Mouse (Mus musculus): ENCODE results near the gene Mrpl39. TPM values are rescaled to one million over a fixed set of nuclear protein-coding genes. Genes with fewer than 3 reads are reported as not detected.
A peak's percentile ranks its signal among the peaks of the same experiment; 100 is the strongest.

Gene Mrpl39
- total RNA-seq (2017), result 54.5 and 56.5 TPM in 2 replicates

DNA sequence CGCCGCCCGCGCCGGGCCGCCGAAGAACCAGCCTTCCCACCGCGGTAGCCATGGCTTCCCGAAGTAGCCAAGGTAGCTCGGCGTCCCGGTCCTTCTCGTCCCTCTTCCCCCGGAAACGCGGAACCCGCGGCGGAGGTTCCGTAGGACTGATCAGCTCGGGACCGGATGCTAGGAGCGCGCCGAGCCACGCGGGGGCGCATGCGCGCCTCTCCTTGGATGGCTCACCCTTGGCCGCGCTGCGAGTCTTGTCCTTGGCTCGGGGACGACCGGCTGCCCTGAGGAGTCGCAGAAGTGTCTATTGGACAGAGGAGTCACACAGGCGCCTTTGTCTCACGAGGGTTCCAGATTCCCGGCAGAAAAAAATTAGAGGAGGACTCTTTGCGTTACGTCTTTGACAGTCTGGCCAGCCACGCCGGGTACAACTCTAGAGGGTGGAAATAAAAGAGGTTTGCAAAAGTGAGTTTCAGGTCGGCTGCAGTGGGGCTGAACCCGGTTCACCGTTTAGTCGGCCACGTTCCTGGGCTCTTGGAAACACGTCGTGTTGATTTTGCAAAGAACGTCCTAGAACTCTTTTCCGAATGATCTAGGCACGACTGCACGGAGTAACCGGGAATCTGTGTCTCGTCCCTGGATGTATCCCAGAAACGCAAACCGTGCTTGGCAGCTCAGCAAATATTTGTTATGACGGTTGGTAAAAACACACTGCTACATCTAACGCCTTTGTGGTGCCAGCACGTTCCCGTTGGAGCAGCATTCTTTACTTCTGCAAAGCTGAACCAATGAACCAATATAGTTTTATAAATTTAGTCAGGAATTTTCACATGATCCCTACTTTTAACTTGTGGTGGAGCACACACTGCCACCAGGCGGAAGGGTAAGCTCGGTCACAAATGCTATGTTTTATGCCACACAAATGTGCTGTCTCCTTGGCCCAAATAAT is at the start of gene Mrpl39:
Gene Mrpl39, minus strand, starts transcription at position 577 of the 940 bp plus-strand sequence.
- peak; percentile 96 for ATAC-seq (replicated peaks; ENCODE audit: low read depth, poor library complexity, severe bottlenecking)

DNA sequence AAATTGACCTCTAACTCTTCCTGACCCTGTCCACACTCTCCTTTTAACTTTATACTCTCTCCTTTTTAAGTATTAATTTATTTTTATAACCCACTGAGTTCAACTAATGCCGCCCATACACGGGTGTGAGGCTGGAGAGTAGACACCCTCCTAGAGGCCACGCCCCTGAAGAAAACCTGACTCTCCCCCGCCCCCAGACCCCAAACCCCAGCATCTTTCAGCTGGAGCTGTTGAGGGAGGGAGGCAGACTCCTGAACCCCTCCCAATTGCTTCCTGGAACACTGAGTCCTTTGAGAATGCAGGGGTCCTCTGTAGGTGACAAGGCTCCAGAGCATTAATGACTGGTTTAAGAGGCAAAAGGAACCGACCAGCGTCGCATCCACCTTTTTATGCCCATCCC is 49.4 kb upstream of the Mrpl39 start:
- ATAC-seq (replicated peaks; ENCODE audit: low read depth, poor library complexity, severe bottlenecking), result no peak

GRCm38 (mm10) chr16:84783279-84783678 is 47.7 kb upstream of the Mrpl39 start:
- ATAC-seq (replicated peaks; ENCODE audit: low read depth, poor library complexity, severe bottlenecking), result peak; percentile 73

DNA sequence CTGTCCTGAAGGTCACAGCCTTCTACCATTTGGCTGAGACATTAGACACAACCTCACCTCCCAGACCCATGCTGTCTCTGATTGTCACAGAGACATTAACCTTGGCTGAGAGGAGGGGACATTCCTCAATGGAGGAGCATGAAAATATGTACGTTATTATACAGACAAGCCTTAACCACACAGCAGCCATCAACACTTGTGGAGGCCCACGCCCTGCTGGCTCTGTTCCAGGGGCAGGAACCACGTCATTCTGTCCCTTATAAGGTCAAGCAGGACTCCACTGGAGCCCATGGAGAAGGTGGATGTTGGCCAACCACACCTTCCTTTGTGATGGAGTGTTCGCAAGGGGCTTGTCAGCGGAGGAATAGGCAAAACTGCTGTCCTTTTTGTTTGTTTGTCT is 44.2 kb upstream of the Mrpl39 start:
- no peak for ATAC-seq (replicated peaks; ENCODE audit: low read depth, poor library complexity, severe bottlenecking)

DNA sequence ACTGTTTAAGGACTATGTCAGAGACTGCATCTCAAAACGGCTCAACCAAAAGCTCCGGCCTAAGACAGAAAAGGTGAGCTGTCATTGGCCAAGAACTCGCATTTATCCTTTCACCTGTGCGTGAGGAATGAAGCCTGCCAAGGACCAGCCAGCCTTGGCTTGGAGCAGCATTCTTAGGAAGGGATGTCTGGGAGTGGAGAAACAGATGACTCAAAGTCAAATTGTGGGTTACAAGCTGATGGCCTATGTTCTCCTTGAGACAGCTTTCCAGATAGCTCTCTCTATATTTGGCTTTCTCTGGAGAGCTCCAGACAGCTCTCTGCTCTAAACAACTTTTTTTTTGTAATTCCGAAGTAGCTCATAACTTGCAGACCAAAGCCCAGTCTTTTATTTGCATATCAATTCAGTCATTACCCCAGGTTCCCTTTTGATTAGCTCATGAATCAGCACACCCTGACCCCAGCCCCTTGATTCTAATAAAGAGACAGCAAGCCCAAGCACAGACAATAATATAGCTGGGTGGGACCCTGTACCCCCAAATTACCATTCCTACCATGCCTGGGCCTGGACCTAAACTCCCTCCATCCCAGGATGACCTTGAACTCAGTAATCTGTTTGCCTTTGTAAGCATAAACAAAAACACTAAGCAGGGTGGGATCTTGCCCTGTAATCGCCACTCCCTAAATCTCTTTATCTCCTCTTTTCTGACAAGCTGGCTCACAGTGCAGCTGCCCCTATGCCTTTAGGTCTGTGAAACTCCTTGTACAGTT is 43.5 kb upstream of the Mrpl39 start:
- ATAC-seq (replicated peaks; ENCODE audit: low read depth, poor library complexity, severe bottlenecking), result no peak

DNA sequence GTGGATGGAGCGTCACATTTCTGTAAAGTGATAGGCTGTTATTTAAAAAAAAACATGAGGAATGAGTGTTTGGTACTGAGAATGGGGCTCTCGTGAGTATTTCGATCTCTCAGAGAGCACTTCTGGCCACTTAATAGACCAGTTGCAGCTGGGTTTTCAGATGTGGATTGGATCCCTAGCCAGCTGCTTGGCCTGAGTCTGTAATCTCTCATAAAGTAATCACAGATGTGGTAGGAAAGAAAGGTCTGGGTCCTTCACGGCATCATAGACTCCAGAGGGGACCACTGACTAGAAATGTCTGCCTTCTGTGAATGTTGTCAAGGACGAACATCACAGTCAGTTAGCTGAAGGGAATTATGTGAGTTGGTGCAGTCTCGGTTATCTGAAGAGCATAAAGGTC is 42.9 kb upstream of the Mrpl39 start:
- ATAC-seq (replicated peaks; ENCODE audit: low read depth, poor library complexity, severe bottlenecking), result no peak

DNA sequence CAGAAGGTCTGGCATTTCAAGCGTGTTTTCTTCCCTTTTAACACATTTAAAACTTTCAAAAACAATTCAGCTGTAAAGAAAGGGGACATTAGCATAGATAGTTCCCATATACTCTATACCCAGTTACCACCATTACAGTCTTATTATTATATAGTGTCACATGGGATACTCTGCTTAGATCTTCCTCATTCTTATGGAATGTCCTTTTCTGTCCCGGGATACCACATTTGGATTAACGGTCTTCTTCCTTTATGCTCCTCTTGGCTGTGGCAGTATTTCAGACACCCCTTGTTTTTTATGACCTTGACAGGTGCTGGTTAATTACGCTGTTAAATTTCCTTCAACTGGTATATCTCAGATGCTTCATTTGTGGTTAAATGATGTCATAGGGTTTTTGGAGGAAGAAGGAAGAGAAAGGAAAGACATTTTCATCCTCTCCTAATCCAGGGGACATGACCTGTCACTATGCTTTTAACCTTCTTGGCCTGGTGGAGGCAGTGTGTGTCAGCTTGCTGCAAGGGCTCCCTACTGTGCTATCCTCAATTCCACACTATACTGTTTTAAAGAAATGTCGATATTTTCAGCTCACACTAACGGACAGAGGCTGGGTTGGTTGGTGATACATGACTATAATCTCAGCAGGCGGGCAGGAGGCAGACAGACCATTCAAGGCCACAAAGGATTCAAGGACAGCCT is 40.7 kb upstream of the Mrpl39 start:
- peak; percentile 36; the same call in 1 of the 2 replicates for ATAC-seq (replicated peaks; ENCODE audit: low read depth, poor library complexity, severe bottlenecking)

GRCm38 (mm10) chr16:84775356-84775755 is 39.8 kb upstream of the Mrpl39 start:
- ATAC-seq (replicated peaks; ENCODE audit: low read depth, poor library complexity, severe bottlenecking), result no peak

GRCm38 (mm10) chr16:84774761-84775231 is 39.3 kb upstream of the Mrpl39 start:
- peak; percentile 62 for ATAC-seq (replicated peaks; ENCODE audit: low read depth, poor library complexity, severe bottlenecking)

GRCm38 (mm10) chr16:84774003-84774703 is 38.6 kb upstream of the Mrpl39 start, which contains the start of gene Jam2:
Gene Jam2, plus strand, starts transcription at chr16:84774123.
- ATAC-seq (replicated peaks; ENCODE audit: low read depth, poor library complexity, severe bottlenecking), result peak; percentile 70

DNA sequence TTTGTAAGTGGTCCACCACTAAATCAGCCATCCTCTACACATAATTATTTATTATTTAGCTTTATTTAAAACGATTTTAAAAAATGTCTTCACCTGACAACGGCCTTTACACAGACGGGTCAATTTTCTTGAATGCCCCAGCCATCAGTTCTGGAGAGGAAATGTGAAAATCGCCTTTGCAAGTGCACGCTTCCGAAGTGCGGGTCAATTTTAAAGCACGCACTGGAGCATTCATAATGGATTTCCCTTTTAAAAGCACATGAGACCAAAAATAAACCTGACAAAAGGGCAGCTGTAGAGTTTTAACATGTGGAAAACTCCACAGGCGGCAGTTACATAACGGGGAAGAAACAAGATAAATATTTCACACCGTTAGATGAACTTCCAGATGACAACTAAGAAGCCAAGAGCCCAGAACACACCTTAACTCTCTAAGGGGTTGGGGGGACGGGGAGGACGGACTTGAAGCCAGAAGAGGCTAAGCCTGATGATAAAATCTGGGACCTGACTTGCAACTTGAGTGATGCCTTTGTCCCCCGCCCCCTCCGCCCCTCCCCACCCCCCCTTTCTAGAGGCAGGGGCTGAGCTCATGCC is 37.8 kb upstream of the Mrpl39 start:
- no peak for ATAC-seq (replicated peaks; ENCODE audit: low read depth, poor library complexity, severe bottlenecking)

GRCm38 (mm10) chr16:84772496-84773267 is 37.1 kb upstream of the Mrpl39 start:
- no peak for ATAC-seq (replicated peaks; ENCODE audit: low read depth, poor library complexity, severe bottlenecking)

- ATAC-seq (replicated peaks; ENCODE audit: low read depth, poor library complexity, severe bottlenecking), result no peak
These were observed 35.9 kb upstream of the Mrpl39 start for GRCm38 (mm10) chr16:84771461-84771860.

DNA sequence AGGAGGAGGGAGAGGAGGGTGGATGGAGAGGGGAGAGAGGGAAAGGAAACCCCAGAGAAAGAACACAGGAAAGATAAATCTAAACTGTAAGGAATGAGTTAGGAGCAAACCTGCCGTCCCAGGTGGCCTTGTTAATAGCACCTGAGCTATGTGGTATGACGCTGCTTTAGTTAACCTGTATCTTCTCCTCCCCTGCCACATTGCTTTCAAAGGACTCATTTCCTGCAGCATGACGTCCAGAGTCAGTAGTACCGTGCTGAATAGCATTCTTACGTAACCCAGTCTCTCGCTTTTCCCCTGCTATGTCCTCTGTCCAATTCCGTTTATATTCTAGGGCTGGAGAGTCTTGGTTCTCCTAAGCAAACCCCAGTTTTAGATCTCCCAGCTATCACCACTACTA is 35.3 kb upstream of the Mrpl39 start:
- no peak for ATAC-seq (replicated peaks; ENCODE audit: low read depth, poor library complexity, severe bottlenecking)

DNA sequence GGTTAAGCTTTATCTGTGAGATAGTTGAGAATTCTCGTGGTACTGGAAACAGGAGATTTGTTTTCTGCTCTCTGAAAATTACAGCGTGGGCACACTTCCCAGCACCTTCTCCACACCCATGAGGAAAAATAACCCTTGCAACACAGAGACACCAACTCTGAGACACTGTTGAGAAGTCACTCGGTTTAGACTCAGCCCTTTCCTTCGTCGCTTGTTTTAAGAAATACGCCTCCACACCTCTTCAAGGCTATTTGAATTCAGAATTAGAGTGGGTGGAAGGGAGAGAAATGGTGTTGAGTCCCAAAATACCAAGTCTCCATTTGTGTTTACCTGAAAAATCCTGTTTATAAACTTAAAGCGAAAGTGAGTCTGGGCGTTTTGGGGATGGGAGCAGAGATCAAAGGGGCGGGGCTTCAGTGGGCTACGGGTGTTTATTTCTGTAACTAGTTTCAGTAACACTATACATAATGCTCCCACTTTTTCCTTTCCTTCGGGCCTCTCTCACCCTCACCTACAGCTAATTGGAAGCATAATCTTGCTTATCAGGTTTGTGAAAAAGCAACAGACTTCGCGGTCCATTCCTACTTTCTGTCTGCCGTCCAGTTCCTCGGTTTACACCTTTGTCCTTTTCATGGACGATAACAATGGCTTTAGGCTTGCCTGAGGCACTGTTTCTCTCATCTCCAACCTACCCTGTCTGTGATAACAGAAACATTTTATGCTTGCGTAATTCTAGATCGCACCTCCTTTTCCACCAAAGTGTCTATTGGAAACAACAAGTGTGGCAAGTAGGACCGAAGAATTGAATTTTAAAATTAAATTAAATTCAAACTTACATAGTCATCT is 34.3 kb upstream of the Mrpl39 start:
- no peak for ATAC-seq (replicated peaks; ENCODE audit: low read depth, poor library complexity, severe bottlenecking)

- no peak for ATAC-seq (replicated peaks; ENCODE audit: low read depth, poor library complexity, severe bottlenecking)
These were observed 33.6 kb upstream of the Mrpl39 start for GRCm38 (mm10) chr16:84769182-84769581.

DNA sequence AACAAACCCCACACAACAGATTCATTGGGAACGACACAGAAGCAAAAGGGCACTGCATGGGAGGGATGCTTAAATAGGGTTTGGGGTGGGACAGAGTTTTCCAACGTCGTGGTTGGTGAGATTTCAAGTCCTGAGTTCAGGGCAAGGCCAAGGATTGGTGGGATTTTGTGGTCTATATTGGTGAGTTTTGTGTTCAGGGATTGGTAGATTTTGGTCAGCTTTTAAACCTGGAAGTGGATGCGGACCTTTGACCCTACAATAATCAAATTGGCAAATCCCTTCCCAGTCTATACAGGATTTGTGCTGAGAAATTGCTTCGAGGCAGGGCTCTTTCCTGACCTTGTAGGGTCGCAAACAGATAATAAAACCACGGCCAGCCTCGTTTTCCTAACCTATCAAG is 32.4 kb upstream of the Mrpl39 start:
- no peak for ATAC-seq (replicated peaks; ENCODE audit: low read depth, poor library complexity, severe bottlenecking)
